Mouse (Mus musculus) CH12.LX (cell line): ENCODE results near the gene Anxa11.

Experiments
- CTCF ChIP-seq, 2 experiments: IDR thresholded peaks in 1 of 2; conservative IDR thresholded peaks in 1 of 2; 2 replicates each; pipeline ENCODE4 v1.5.1; 2011 to 2012; ENCODE audit warnings: low read depth in 2 of 2, low read length in 2 of 2, improper control_type of control experiment in 1 of 2, inconsistent platforms in 1 of 2, mild to moderate bottlenecking in 1 of 2, moderate library complexity in 1 of 2
- EP300 ChIP-seq: IDR thresholded peaks from 2 replicates; pipeline ENCODE4 v1.6.1; 2011; ENCODE audit warnings: low read length, improper control_type of control experiment
- HCFC1 ChIP-seq: IDR thresholded peaks from 2 replicates; pipeline ENCODE4 v1.6.1; 2012; ENCODE audit warnings: low read depth, mild to moderate bottlenecking, inconsistent platforms, low read length, improper control_type of control experiment
- MAX ChIP-seq: IDR thresholded peaks from 2 replicates; pipeline ENCODE4 v1.6.1; 2011; ENCODE audit warnings: low read length, improper control_type of control experiment
- MAZ ChIP-seq: IDR thresholded peaks from 2 replicates; pipeline ENCODE4 v1.6.1; 2012; ENCODE audit warnings: low read depth, mild to moderate bottlenecking, inconsistent platforms, low read length, improper control_type of control experiment, moderate library complexity
- NRF1 ChIP-seq: IDR thresholded peaks from 2 replicates; pipeline ENCODE4 v1.6.1; 2014; ENCODE audit warnings: low read depth, mild to moderate bottlenecking, inconsistent platforms, low read length, improper control_type of control experiment, moderate library complexity
- POLR2A ChIP-seq: IDR thresholded peaks from 2 replicates; pipeline ENCODE4 v1.6.1; 2011; ENCODE audit warnings: low read depth, mild to moderate bottlenecking, improper control_type of control experiment, low read length
- RAD21 ChIP-seq: IDR thresholded peaks from 2 replicates; pipeline ENCODE4 v1.6.1; 2011; ENCODE audit warnings: low read depth, mild to moderate bottlenecking, low read length, improper control_type of control experiment, moderate library complexity
- TCF12 ChIP-seq: IDR thresholded peaks from 2 replicates; pipeline ENCODE4 v1.6.1; 2014; ENCODE audit warnings: low read depth, mild to moderate bottlenecking, inconsistent platforms, low read length, improper control_type of control experiment
- UBTF ChIP-seq: IDR thresholded peaks from 2 replicates; pipeline ENCODE4 v1.6.1; 2012; ENCODE audit warnings: low read depth, mild to moderate bottlenecking, inconsistent platforms, low read length, improper control_type of control experiment, moderate library complexity
- ZMIZ1 ChIP-seq: IDR thresholded peaks from 2 replicates; pipeline ENCODE4 v1.6.1; 2012; ENCODE audit warnings: low read depth, mild to moderate bottlenecking, inconsistent platforms, low read length, improper control_type of control experiment

DNA sequence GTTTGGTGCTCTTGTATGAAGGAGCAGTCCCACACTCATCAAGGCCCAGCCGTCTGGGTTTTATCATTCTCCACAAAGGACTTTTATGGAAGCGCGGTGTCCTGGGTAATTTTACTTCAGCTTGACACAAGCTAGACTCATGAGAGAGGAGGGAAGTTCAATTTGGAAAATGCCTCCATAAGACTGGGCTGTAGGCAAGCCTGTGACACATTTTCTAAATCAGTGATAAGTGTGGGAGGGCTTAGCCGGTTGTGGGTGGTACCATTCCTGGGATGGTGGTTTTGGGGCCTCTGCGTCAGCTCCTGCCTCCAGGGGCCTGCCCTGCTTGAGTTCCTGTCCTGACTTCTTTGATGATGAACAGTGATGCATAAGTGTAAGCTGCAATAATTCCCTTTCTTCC is 23.3 kb downstream of the Anxa11 start:
- TF ChIP-seq MAZ (no peak), POLR2A (no peak), NRF1 (no peak), RAD21 (no peak), CTCF (conservative IDR thresholded peaks at IDR 0.05 in 1 of 2, IDR thresholded peaks at IDR 0.05 in 1 of 2; ENCODE audit: low read depth in 2 of 2, low read length in 2 of 2) (no peak), ZMIZ1 (no peak), TCF12 (no peak), UBTF (no peak), HCFC1 (no peak), MAX (no peak), EP300 (no peak)
